Mouse (Mus musculus) lung, postnatal 0 days (tissue): ENCODE data around the gene Gm10382. TPM values are rescaled to one million over a fixed set of nuclear protein-coding genes. Genes with fewer than 3 reads are reported as not detected.

Experiments
- ATAC-seq: fragments of 200-750 bp; cut with Nextera tagmentation; 2 replicates; pipeline ENCODE4 v1.8.0; 2017; ENCODE audit warnings: moderate library complexity
- DNase-seq: peaks from one replicate; pipeline ENCODE4 v3.0.0-alpha.2; 2016; ENCODE audit warnings: low spot score
- H3K27ac ChIP-seq: fragments of 300-500 bp; sonication (generic); 2 replicates; pipeline ENCODE4 v1.5.1; 2014; ENCODE audit warnings: antibody characterized with exemption, mild to moderate bottlenecking, low read length, mixed read lengths
- H3K27me3 ChIP-seq: fragments of 300-500 bp; sonication (generic); replicated peaks from 2 replicates; pipeline ENCODE4 v1.6.1; 2014; ENCODE audit warnings: low read length, mixed read lengths; ENCODE audit not compliant: insufficient read depth
- H3K36me3 ChIP-seq: fragments of 300-500 bp; sonication (generic); 2 replicates; pipeline ENCODE4 v1.6.1; 2014; ENCODE audit warnings: low read length, mixed read lengths; ENCODE audit not compliant: insufficient read depth
- H3K4me1 ChIP-seq: fragments of 300-500 bp; sonication (generic); 2 replicates; pipeline ENCODE4 v1.6.1; 2014; ENCODE audit warnings: antibody characterized with exemption, low read depth, low read length, mixed read lengths; ENCODE audit not compliant: insufficient read depth
- H3K4me2 ChIP-seq: fragments of 300-500 bp; sonication (generic); replicated peaks from 2 replicates; pipeline ENCODE4 v1.6.1; 2014; ENCODE audit warnings: low read depth, mild to moderate bottlenecking, low read length, moderate library complexity, mixed read lengths
- H3K4me3 ChIP-seq: fragments of 300-500 bp; sonication (generic); 2 replicates; pipeline ENCODE4 v1.5.1; 2014; ENCODE audit warnings: low read depth, low read length
- H3K9ac ChIP-seq: fragments of 300-500 bp; sonication (generic); replicated peaks from 2 replicates; pipeline ENCODE4 v1.6.1; 2014; ENCODE audit warnings: low read depth, mild to moderate bottlenecking
- H3K9me3 ChIP-seq: fragments of 300-500 bp; sonication (generic); 2 replicates; pipeline ENCODE4 v1.6.1; 2016; ENCODE audit warnings: low read length, mixed read lengths
- CTCF ChIP-seq: IDR thresholded peaks from 2 replicates; pipeline ENCODE4 v1.5.1; 2016; ENCODE audit warnings: antibody characterized with exemption, mild to moderate bottlenecking
- EP300 ChIP-seq: IDR thresholded peaks from 2 replicates; pipeline ENCODE4 v1.6.1; 2016; ENCODE audit warnings: antibody characterized with exemption, mild to moderate bottlenecking, control low read depth
- WGBS: fragments of 180-500 bp; shearing (Covaris S2); extraction: QIAGEN DNeasy Blood & Tissue Kit; methylation state at CpG from one replicate; pipeline ENCODE4 v1.1.7; 2014; 5-methylcytosine and 5-hydroxymethylcytosine counted together
- polyA plus RNA-seq: library from polyadenylated mRNA; unstranded; fragments of >200 nt; fragmentation: Nextera tagmentation; extraction: Ambion mirVana; gene quantifications from 2 replicates; pipeline ENCODE4 v1.2.1, GENCODE M21; 2015

Gm10382 gene
- polyA plus RNA-seq, 1 experiment from 2014 or later: 0.63 TPM

DNA sequence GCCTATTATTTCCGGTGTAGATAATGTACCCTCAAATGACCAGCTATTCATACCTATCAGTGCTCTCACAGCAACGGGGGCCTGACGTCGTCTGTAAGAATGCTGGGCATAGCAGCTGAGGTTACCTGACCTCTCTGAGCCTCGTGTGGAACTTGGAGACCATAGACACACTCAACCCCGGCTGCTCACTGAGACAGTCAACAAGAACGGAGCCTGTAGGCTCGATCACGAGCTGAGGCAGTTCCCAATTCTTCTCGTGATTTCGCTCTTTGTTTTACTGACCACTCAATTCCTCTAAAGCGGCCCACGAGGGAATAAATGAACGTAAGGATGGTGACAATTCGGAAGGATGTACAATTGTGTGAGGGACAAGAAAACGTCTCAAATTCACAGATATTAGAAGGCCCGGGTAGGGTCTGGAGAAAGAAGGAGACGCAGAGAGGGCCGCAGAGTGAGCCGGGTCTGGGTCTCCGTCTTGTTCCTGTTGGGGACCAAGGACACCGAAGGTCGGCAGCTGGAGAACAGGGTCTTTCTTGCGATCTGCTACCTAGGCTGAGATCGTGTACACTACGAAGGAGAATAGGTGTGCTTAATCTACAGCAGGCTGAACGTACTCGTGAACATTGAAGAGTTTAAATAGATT, 15.9 kb downstream of the Gm10382 start:
- Histone ChIP-seq H3K27me3 (no peaks in the 10 kb centered on the region), H3K9ac (peak overlapping the region; percentile 50), H3K4me2 (peak overlapping the region; percentile 77), H3K27ac (peak overlapping the region; percentile 78), H3K4me1 (peaks cover 17% of the 10 kb centered on the region), H3K9me3 (no peaks in the 10 kb centered on the region), H3K36me3 (no peaks in the 10 kb centered on the region), H3K4me3 (peak overlapping the region; percentile 53)
- no peak for TF ChIP-seq EP300
- TF ChIP-seq CTCF: no peak
- DNase-seq (peak; percentile 67), ATAC-seq (peak; percentile 10; the same call in 1 of the 2 replicates)
- WGBS: under 1% methylated on average over 28 of the region's 28 CpGs

DNA sequence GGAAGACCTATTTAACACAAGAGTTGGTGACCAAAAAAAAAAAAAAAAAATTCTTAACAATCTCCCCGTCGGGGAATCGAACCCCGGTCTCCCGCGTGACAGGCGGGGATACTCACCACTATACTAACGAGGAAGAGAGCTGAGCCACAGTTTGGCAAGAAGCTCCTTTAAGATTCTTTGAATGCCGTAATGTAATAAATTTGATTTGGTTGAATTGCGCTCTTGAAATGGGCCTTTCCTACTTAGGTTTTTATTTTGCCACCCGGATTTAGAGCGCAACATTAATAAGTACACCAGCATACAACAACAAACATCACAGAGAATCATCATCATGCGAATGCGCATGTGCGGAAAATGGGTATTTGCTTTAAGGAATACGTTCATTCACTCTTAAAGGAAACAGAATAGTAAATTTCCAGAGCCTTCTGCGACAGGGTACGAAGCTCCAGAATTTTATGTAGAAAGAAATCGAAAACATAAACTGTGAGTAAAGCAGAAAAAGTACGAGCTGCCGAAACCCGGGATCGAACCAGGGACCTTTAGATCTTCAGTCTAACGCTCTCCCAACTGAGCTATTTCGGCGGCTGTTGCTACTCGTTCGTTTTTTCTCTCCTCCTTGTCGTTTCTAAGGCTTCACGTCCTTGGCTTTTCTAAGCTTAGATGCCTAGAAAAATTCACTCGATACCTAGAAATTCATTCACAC, 16.6 kb downstream of the Gm10382 start:
- Histone ChIP-seq H3K27me3 (no peaks in the 10 kb centered on the region), H3K36me3 (no peaks in the 10 kb centered on the region), H3K27ac (peak overlapping the region; percentile 89), H3K4me2 (peak overlapping the region; percentile 77), H3K9ac (peak overlapping the region; percentile 50), H3K9me3 (no peaks in the 10 kb centered on the region), H3K4me1 (peaks cover 17% of the 10 kb centered on the region), H3K4me3 (peak overlapping the region; percentile 53)
- 0% methylated on average over 31 of the region's 31 CpGs for WGBS
- DNase-seq (peak; percentile 89), ATAC-seq (peak; percentile 78)
- no peak for TF ChIP-seq CTCF
- TF ChIP-seq EP300: peak; percentile 66

DNA sequence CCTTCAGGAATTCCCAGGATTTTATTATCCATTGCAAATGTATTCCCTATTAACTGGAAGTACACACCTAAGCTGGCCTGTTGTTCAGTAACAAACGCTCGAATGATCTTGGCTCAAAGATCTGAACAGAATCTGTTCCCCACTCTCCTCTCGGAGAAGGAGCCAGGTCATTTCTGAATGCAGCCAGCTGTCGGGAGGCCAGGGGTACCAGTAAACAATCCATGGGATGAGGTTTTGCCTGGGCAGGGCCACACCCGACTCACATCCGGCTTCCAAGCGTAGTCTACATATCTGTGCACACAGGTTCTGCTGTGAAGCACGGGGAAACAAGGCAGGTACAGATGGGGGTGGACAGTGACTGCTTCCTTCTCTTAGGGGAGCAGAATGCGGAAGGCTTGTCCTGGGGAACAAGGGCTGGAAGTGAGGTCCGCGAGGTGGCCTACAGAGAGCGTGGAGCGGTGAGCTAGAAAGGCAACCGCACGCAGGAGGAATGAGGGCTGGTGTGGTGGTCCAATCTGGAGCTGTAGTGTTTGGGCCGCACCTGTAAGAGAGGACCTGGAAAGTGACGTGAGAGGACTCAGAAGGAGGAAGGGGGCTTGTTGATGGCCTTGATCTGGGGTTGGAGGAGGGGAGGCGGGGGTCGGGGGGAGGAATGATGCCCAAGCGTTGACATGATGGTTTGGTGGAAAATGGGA, 17.3 kb downstream of the Gm10382 start:
- peak; percentile 79 for DNase-seq
- H3K27ac ChIP-seq: peak overlapping the region; percentile 89

DNA sequence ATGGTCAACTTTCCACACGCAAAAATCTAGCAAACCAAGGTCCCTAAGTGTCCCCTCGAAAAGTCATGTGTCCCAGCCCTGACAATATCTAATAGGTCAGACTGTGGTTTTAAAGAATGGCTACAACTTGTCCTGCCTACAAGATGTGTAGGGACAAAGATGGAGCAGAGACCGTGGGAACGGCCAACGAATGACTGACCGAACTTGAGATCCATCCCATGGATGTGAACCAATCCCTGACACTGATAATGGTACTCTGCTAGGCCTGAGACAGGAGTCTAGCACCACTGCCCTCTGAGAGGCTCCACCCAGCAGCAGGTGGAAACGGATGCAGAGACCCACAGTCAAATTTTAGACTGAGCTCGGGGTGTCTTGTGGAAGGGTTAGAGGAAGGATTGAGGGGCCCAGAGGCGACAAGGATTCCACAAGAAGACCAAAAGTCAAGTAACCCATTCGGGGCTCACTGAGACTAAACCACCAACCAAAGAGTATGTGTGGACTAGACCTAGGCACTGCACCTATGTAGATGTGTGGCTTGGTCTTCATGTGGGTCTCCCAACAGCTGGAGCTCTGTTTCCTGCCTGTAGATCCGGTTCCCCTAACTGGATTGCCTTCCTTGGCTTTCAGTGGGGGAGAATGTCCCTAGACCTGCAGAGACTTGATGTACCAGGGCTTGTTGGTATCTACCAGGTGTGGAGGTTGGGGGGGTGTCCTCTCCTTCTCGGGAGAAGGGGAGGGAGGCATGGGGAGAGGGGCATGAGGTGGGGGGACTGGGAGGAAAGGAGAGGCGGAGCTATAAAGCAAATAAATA, 18.1 kb downstream of the Gm10382 start:
- Histone ChIP-seq H3K9ac (0 out of 2 replicates have a peak overlapping the region, but pooled peaks have one; percentile 50), H3K9me3 (no peaks in the 10 kb centered on the region), H3K27me3 (no peaks in the 10 kb centered on the region), H3K36me3 (no peaks in the 10 kb centered on the region), H3K27ac (peak overlapping the region; percentile 89), H3K4me2 (peak overlapping the region; percentile 77), H3K4me3 (peak overlapping the region; percentile 53; the same call in 1 of the 2 replicates), H3K4me1 (peaks cover 17% of the 10 kb centered on the region)
- 52% methylated on average over 13 of the region's 13 CpGs for WGBS
- no peak for ATAC-seq
- no peak for TF ChIP-seq EP300
- no peak for TF ChIP-seq CTCF
- no peak for DNase-seq

More for the DNA sequence above, 17.3 kb downstream of the Gm10382 start:
- Histone ChIP-seq H3K4me3 (peak overlapping the region; percentile 53), H3K9ac (peak overlapping the region; percentile 50), H3K36me3 (no peaks in the 10 kb centered on the region), H3K27me3 (no peaks in the 10 kb centered on the region), H3K9me3 (no peaks in the 10 kb centered on the region), H3K4me2 (peak overlapping the region; percentile 77), H3K4me1 (peaks cover 17% of the 10 kb centered on the region)
- WGBS: under 1% methylated on average over 20 of the region's 20 CpGs
- TF ChIP-seq CTCF: no peak
- no peak for TF ChIP-seq EP300
- ATAC-seq: peak; percentile 74

DNA sequence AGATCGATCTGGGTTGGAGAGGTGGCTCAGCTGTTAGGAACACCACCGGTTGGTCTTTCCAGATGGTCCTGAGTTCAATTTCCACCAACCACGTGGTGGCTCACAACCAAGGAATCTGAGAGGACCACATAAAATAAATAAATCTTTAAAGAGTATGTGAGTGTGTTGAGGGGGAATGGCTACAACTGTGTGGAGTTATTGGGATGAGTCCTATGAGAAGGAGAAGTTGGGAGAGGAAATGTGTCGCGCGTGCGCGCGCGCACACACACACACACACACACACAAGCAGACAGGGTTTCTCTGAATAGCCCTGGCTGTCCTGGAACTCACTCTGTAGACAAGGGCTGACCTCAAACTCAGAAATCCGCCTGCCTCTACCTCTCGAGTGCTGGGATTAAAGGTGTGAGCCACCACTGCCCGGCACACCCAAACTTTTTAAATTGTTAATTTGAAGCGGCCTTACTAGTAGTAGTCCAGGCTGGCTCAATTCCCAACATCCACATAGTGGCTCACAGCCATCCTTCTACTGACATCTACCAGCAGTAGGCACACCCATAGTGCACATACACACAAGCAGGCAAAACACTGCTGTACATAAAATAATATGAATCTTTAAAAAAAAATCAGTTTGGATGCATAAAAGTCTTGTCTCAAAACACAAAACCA, 18.9 kb downstream of the Gm10382 start:
- ATAC-seq: no peak
- no peak overlapping the region for H3K27ac ChIP-seq
- peaks cover 17% of the 10 kb centered on the region for H3K4me1 ChIP-seq
- no peaks in the 10 kb centered on the region for H3K36me3 ChIP-seq
- no peaks in the 10 kb centered on the region for H3K9me3 ChIP-seq
- no peak overlapping the region for H3K4me2 ChIP-seq
- TF ChIP-seq EP300 (no peak), CTCF (no peak)
- H3K4me3 ChIP-seq: no peak overlapping the region
- H3K9ac ChIP-seq: no peak overlapping the region
- DNase-seq: no peak
- WGBS: 67% methylated on average over 14 of the region's 14 CpGs
- no peaks in the 10 kb centered on the region for H3K27me3 ChIP-seq
